Mouse (Mus musculus) kidney, adult 8-10 months (tissue): ENCODE results near the gene Chst3.
"Not testable (repeated sequence)": the region's sequence is repeated elsewhere in the genome, so short reads cannot be mapped to it uniquely, and the experiment has no call there.

Experiments
- DNase-seq, 2 experiments: peaks; one replicate each; pipeline ENCODE4 v3.0.0; 2022

Chst3 gene

GRCm38 (mm10) chr10:60196971-60197370 is 22.1 kb downstream of the Chst3 start:
- no peak for DNase-seq

GRCm38 (mm10) chr10:60195087-60195486 is 24.0 kb downstream of the Chst3 start:
- DNase-seq = peak in 1 of 2 experiments; percentile 20

- DNase-seq = no peak
These were observed 25.3 kb downstream of the Chst3 start for GRCm38 (mm10) chr10:60193532-60194423.

- DNase-seq = peak; percentile 66 to 84
These were observed 27.3 kb downstream of the Chst3 start for GRCm38 (mm10) chr10:60191796-60192195.

GRCm38 (mm10) chr10:60189534-60190186 is 29.4 kb downstream of the Chst3 start:
- DNase-seq = no peak

GRCm38 (mm10) chr10:60186191-60186945 is 32.7 kb downstream of the Chst3 start:
- DNase-seq = no peak

DNA sequence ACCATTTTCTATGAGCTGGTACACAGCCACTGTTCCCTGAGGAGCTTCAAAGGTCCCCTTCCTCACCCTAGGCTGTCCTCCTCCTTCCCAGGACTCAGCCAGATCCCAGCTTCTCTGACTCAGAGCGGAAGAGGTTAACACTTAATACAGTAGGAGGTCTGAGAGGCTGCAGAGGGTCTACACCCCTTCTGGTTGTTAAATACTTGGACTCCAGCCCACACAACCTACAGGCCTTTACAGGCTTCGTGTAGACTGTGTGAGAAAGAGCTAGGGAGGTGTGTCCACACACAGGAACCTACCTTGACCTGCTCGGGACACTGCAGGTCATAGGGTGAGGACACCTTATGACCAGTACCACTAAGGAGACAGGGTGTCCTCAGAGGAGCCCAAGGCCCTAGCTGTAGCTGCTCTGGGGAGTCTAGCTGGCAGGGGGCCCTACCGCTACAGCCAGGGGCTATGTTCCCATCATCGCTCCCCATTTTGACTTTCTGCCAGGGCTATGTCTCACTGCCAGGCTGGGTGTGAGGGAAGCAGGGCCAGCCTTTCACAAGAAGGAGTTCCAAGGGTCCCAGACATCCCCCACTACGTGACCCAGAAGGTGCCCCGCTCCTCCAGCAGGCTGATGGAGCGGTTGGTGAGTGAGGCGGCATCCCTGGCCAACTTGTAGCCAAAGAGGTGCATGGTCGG is 33.9 kb downstream of the Chst3 start:
- no peak for DNase-seq

- not testable (repeated sequence) for DNase-seq
These were observed 43.8 kb downstream of the Chst3 start for GRCm38 (mm10) chr10:60175306-60175705.

DNA sequence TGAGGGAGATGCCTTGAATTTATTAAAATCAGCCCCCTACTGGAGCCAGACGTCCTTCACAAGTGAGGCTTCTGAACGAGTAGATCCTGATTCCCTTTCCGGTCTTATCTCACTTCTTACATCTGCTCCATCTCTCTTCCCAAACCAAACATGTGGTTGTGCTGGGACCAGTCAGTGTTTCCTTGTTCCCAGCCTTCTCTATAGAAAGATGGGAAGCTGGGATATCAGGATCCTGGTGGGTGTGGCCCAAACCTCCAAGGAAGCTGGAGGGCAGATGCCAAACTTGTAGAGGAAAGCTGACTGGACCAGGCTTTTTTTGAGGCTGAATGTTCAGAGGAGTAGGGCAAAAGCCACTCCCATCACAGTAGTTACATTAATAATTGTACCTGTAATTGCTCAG is 44.6 kb downstream of the Chst3 start:
- DNase-seq = no peak

DNA sequence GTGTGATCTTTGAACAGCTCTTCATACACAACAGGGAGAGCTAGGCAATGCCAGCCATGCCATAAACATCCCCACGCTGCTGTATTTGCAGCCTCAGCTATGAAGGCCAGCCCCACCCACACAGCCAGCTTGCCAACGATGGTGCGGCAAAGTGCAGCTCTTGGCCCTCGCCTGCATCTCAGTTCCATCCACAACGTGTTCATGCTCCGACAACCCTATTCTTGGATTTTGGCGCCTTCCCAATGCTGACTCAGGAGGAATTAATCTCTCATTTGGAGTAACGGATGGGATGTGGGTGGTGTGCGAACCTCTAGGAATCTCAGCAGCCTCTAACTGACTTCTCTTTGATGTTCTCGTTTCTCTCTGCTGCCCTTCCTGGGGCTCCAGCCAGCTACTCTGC is 46.0 kb downstream of the Chst3 start:
- no peak for DNase-seq

DNA sequence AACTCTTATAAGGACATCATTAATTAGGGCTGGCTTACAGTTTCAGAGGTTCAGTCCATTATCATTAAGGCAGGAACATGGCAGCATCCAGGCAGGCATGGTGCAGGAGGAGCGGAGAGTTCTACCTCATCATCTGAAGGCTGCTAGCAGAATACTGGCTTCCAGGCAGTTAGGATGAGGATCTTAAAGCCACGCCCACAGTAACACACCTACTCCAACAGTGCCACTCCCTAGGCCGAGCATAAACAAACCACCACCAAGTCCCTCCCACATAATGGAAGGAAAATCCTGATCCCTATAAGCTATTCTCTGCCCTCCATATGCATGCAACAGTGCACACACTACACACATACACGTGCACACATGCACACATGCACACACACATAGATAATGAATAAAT is 46.8 kb downstream of the Chst3 start:
- DNase-seq = no peak

DNA sequence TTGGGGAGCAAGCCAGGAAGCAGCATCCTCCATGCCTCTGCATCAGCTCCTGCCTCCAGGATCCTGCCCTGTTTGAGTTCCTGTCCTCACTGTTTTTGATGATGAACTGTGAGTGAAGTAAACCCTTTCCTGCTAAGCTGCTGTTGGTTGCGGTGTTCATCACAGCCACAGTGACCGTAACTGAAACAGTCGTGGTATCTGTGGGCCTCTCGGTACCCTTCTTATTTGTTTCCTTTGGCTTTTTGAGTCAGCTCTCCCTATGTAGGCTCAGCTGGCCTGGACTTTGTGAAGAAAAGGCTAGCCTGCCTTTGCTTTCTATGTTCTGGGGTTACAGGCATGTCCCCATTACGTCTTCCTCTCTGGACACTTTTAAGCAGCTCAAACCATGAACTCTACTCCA is 47.7 kb downstream of the Chst3 start:
- no peak for DNase-seq

DNA sequence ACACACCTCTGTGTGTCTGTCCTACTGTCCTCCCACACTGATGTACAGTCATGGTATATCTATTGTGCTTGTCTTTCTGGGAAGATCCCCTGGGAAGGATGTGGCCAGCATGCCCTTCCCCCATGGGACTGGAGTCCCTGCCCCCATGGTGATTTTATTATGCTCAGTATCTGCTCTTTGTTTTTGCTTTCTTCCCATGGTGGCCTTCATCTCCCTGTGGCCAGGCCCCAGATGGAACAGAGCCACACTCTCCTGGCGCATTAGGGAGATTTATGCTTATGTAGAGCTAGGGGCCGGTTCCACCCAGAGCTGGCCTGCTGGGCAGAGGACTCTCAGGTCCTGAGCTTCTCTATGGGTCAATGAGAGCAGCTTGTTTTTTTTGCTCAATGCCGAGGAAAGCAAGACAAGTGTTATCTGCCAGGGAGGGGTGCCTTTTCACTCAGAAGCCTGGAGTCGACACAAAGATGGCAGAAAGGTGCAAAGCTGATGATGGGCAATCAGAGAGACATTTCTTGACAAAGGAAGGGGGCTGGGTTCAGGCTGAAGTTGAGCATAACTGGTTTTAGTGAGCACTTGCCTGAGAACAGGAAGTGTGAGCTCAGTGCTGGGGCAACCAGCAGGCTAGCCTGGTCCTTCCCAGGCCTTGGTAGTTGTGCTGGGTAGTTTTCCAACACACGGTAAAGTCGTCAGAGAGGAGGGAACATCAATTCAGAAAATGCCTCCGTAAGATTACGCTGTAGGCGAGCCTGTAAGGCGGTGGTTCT is 48.6 kb downstream of the Chst3 start:
- no peak for DNase-seq

GRCm38 (mm10) chr10:60168960-60169359 is 50.1 kb downstream of the Chst3 start:
- no peak for DNase-seq

DNA sequence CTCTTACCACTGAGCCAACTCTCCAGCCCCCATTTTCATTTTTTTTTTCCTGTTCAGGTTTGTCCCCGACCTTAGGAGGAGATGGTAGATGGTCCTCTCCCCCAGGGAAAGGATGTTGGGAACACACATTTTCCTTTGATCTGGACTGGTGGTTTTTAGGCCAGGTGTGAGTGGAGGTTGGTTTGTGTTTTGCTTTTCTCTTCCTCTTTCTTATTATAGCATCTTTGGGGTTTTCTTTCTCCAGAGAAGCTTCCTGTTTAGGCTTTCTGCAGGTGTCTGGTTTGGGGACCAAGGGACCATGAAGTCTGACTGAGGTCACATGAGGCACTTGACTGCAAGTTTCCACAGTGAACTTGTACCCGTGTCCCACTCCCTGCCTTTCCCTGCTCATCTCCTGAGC is 50.8 kb downstream of the Chst3 start:
- no peak for DNase-seq

DNA sequence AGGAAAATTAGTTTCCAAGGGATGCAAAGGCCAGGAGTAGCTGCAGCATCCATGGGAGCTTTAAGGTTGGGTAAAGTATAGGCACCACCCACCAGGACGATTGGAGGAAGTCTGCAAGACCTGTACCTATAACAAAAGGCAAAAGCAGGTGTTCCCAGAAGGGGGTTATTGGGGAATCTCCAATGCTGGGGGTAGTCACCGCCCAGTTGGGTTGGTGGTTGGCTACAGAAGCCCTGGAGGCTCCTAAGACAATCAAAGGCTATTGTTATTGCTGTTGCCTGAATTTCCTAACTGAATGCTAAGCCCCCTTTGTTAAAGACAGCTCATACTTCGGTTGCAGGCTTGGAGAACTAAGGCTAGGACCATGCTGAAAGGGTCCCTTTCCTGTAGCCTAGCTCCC is 53.0 kb downstream of the Chst3 start:
- no peak for DNase-seq

GRCm38 (mm10) chr10:60164869-60165268 is 54.2 kb downstream of the Chst3 start:
- no peak for DNase-seq

GRCm38 (mm10) chr10:60162973-60163255 is 56.1 kb downstream of the Chst3 start:
- no peak for DNase-seq

- DNase-seq = not testable (repeated sequence)
These were observed 56.7 kb downstream of the Chst3 start for GRCm38 (mm10) chr10:60162184-60162972.

- DNase-seq = not testable (repeated sequence)
These were observed 57.7 kb downstream of the Chst3 start for GRCm38 (mm10) chr10:60161397-60161796.

DNA sequence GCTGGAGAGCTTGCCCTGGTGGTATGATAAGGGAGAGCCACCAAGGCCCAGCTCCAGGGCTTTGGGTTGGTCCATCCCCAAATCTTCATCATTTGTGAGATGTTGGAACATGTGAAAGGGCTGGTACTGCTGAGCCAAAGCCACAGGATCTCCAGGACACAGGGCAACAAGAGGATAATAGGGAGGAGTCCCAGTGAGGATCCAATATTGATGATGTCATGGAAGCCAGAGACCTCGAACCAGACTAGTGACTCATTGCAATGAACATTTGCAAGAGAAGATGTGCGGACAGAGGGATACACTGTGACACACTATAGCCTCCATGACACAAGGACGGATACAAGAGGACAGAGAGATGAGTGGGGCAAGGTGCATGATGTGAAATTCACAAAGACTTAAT is 60.9 kb downstream of the Chst3 start:
- DNase-seq = no peak

DNA sequence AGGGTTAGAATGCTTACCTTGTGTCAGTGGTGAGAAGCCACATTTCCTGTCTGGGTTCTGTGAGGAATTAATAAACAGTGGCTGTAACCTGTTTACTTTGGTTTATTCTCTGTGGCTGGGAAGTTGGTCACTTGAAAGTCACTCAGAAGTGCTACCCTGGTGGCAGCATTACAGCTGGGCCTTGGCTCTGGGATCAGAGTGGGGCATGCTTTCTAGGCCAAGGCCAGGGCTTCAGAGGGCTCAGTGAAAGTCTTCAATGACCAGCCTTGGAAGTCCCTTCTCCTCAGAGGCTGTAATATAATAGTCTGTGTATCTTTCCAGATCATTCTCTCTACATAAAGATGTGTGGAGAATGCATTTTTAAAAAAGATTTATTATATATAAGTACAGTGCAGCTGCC is 63.0 kb downstream of the Chst3 start:
- no peak for DNase-seq
